Mouse (Mus musculus) cerebellum, postnatal 25 days (tissue): ENCODE measurements around the gene Dnah7c.

Experiments used
- DNase-seq, 2 experiments: peaks; one replicate each; pipeline ENCODE4 v3.0.0; 2021; ENCODE audit warnings: mixed read lengths in 2 of 2

The Dnah7c gene

GRCm38 (mm10) chr1:46856498-46856897 is 431.1 kb downstream of the Dnah7c start:
- DNase-seq: no peak
